Mouse (Mus musculus) olfactory bulb, adult 2 months (tissue): Measurements from ENCODE around the gene Insig2.

Experiments
- CTCF ChIP-seq: fragments of 200-500 bp; IDR thresholded peaks from 2 replicates; pipeline ENCODE4 v1.5.1; 2012; ENCODE audit warnings: low read depth, mild to moderate bottlenecking, low read length, moderate library complexity; ENCODE audit not compliant: insufficient read depth
- POLR2A ChIP-seq: fragments of 200-500 bp; IDR thresholded peaks from 2 replicates; pipeline ENCODE4 v1.6.1; 2012; ENCODE audit warnings: mild to moderate bottlenecking, low read depth, low read length, moderate library complexity; ENCODE audit not compliant: insufficient read depth

GRCm38 (mm10) chr1:121277466-121277865, 54.9 kb downstream of the Insig2 start:
- no peak for TF ChIP-seq CTCF
- TF ChIP-seq POLR2A = no peak
